Mouse (Mus musculus) embryonic facial prominence, embryonic 11.5 days (tissue): ENCODE results near the gene Acyp1. TPM values are rescaled to one million over a fixed set of nuclear protein-coding genes. Genes with fewer than 3 reads are reported as not detected.

Experiments used
- ATAC-seq: fragments of 200-750 bp; cut with Nextera tagmentation; replicated peaks from 2 replicates; pipeline ENCODE4 v1.8.0; 2017; ENCODE audit warnings: low read depth; ENCODE audit not compliant: insufficient number of reproducible peaks, low FRiP score, low TSS enrichment
- DNase-seq: peaks from one replicate; pipeline ENCODE4 v3.0.0-alpha.2; 2015; ENCODE audit warnings: low spot score
- H3K27ac ChIP-seq: fragments of 300-500 bp; sonication (generic); replicated peaks from 2 replicates; pipeline ENCODE4 v1.5.1; 2014; ENCODE audit warnings: mild to moderate bottlenecking, low read depth, low read length, control low read depth
- H3K27me3 ChIP-seq: fragments of 300-500 bp; sonication (generic); 2 replicates; pipeline ENCODE4 v1.6.1; 2014; ENCODE audit warnings: mild to moderate bottlenecking, low read length, moderate library complexity, mixed read lengths; ENCODE audit not compliant: control insufficient read depth, insufficient read depth
- H3K36me3 ChIP-seq: fragments of 300-500 bp; sonication (generic); replicated peaks from 2 replicates; pipeline ENCODE4 v1.6.1; 2014; ENCODE audit warnings: low read depth, mild to moderate bottlenecking, low read length, moderate library complexity, mixed read lengths; ENCODE audit not compliant: control insufficient read depth, insufficient read depth
- H3K4me1 ChIP-seq: fragments of 300-500 bp; sonication (generic); 2 replicates; pipeline ENCODE4 v1.6.1; 2014; ENCODE audit warnings: low read length, mixed read lengths; ENCODE audit not compliant: control insufficient read depth, insufficient read depth
- H3K4me2 ChIP-seq: fragments of 300-500 bp; sonication (generic); 2 replicates; pipeline ENCODE4 v1.6.1; 2014; ENCODE audit warnings: low read depth, mild to moderate bottlenecking, control low read depth, low read length, moderate library complexity
- H3K4me3 ChIP-seq: fragments of 300-500 bp; sonication (generic); 2 replicates; pipeline ENCODE4 v1.5.1; 2014; ENCODE audit warnings: low read depth, low read length, control low read depth
- H3K9ac ChIP-seq: fragments of 300-500 bp; sonication (generic); replicated peaks from 2 replicates; pipeline ENCODE4 v1.6.1; 2014; ENCODE audit warnings: mild to moderate bottlenecking, control low read depth, low read length
- H3K9me3 ChIP-seq: fragments of 300-500 bp; sonication (generic); replicated peaks from 2 replicates; pipeline ENCODE4 v1.6.1; 2016; ENCODE audit warnings: mild to moderate bottlenecking, low read length, inconsistent platforms, mixed read lengths; ENCODE audit not compliant: control insufficient read depth
- WGBS: fragments of 180-500 bp; shearing (Covaris S2); extraction: QIAGEN DNeasy Blood & Tissue Kit; methylation state at CpG from one replicate; pipeline ENCODE4 v1.1.7; 2014; 5-methylcytosine and 5-hydroxymethylcytosine counted together
- polyA plus RNA-seq: library from polyadenylated mRNA; unstranded; fragments of >200 nt; fragmentation: Nextera tagmentation; extraction: Ambion mirVana; gene quantifications from 2 replicates; pipeline ENCODE4 v1.2.1, GENCODE M21; 2014

The Acyp1 gene
- polyA plus RNA-seq, 1 experiment from 2014 or later = 58.5 TPM

DNA sequence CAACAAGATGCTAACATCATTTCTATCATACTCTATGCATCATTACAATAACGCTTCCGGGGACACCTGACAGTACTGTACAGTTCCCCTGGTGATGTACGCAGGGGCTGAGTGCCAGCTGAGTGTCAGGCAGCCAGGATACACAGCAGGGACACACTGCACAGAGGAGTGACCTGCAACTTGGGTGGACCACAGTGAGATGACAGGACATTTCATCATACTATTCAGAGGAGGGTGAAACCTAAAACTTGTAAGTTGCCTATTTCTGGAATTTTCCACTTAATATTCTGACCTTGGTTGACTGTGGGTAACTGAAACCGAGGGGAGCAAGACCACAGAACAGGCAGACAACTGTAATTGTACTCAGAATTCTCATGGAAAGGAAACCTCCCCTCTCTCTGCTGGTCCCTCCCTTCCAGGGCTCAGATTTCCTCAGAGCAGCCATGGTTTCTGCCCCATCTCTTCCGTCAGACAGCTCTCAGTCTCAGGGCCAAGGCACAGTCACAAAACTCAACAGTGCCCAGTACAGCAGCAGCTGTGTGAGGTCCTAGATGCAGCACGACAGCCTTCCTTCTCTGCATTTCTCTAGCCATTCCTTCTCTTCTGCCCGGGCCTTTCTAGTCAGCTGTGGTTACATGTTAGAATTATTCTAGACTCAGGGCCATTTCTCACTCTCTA lies 32.0 kb downstream of the Acyp1 start:
- 0 out of 2 replicates have a peak, but pooled peaks have one; percentile 48 for ATAC-seq

DNA sequence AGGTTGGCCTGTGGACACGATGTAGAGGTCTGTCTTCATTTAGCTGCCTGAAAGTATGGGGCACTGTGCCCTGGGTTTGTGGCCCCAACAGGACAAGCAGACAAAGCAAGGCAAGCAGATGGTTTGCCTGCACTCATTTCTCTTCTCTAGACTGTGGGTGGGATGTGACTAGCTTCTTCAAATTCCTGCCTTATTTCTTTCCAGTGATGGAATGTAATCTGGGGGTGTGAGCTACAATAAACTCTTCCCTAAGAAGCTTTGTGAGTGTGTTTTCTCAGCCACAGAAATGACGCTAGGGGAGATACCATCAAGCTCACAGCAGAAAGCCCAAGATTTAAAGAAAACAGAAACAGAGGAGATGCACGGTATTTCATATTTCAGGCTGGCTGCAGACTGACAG lies 36.2 kb downstream of the Acyp1 start:
- Histone ChIP-seq H3K4me3 (no peak overlapping the region), H3K9ac (no peak overlapping the region), H3K36me3 (no peaks in the 10 kb centered on the region), H3K9me3 (no peaks in the 10 kb centered on the region), H3K4me1 (peaks cover 3% of the 10 kb centered on the region; the same call in 1 of the 2 replicates), H3K27me3 (no peaks in the 10 kb centered on the region), H3K27ac (no peak overlapping the region), H3K4me2 (no peak overlapping the region)
- DNase-seq = no peak
- WGBS = 78% methylated on average over 3 of the region's 3 CpGs
- ATAC-seq = no peak

More for the DNA sequence above, 32.0 kb downstream of the Acyp1 start:
- Histone ChIP-seq H3K36me3 (no peaks in the 10 kb centered on the region), H3K9me3 (no peaks in the 10 kb centered on the region), H3K4me2 (no peak overlapping the region), H3K27ac (no peak overlapping the region; the same call in 1 of the 2 replicates), H3K9ac (no peak overlapping the region; the same call in 1 of the 2 replicates), H3K27me3 (no peaks in the 10 kb centered on the region), H3K4me3 (no peak overlapping the region), H3K4me1 (peaks cover 3% of the 10 kb centered on the region; the same call in 1 of the 2 replicates)
- no peak for DNase-seq
- 59% methylated on average over 7 of the region's 7 CpGs for WGBS

DNA sequence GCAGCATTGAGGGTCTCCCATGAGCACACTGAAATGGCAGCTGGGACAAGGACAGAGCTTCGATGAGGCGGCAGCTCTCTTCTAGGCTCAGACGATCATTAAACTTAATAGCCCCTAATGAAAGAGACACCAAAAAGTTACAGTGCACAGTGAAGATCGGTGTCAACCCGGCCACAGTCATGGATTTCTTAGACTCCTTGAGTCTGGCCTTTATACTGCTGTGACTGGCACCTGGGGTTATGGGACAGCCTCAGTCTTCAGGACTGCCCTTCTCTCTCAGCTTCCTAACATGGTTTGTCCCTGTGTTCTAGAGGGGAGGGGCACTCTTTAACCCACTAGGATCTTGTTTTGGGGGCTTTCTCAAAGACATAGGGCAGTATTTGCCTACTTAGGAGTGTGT lies 50.7 kb downstream of the Acyp1 start:
- ATAC-seq = no peak
- no peak overlapping the region for H3K4me2 ChIP-seq
- H3K4me3 ChIP-seq = no peak overlapping the region
- H3K9me3 ChIP-seq = no peaks in the 10 kb centered on the region
- no peaks in the 10 kb centered on the region for H3K27me3 ChIP-seq
- H3K36me3 ChIP-seq = no peaks in the 10 kb centered on the region
- 85% methylated on average over 5 of the region's 5 CpGs for WGBS
- H3K27ac ChIP-seq = no peak overlapping the region
- no peak overlapping the region for H3K9ac ChIP-seq
- no peaks in the 10 kb centered on the region for H3K4me1 ChIP-seq
- DNase-seq = no peak

- Histone ChIP-seq H3K4me3 (no peak overlapping the region), H3K4me1 (no peaks in the 10 kb centered on the region), H3K27me3 (no peaks in the 10 kb centered on the region), H3K4me2 (no peak overlapping the region), H3K9ac (no peak overlapping the region), H3K27ac (no peak overlapping the region), H3K36me3 (no peaks in the 10 kb centered on the region), H3K9me3 (no peaks in the 10 kb centered on the region)
- DNase-seq = no peak
- no peak for ATAC-seq
- WGBS = 73% methylated on average over 21 of the region's 21 CpGs
Observed at GRCm38 (mm10) chr12:85233376-85234358, 54.6 kb downstream of the Acyp1 start.

DNA sequence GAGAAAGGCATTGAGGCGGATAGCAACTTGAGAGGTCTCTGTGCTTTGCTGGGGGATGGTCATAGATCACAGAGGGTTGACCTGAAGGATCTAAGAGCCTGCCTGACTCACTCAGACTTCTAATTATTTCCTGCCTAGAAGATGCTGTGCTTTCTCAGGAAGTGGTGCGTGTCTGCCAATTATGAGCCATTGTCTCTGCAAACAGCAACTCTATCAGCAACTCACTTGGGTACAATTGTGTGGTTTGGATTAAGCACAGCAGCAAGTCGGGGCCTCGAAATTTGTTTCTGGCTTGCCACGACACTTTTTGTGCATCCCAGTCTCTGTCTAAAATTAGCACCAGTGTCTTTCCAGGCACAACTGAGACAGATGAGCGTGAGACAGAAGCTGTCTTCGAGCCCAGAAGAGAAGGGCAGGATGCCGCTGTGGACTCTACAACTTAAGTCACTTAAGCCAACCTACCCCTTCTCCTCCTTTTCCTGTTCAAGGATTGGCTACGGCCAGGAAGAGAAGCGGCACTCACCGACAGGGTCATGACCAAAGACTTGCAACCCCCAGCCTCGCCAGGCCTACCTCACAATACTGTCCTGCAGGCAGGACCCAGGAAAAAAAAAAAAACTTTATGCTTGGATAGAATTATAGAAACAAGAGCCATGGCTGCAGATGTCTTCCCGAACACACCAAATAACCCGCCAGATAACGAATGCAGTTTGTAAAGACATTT lies 60.2 kb downstream of the Acyp1 start:
- no peaks in the 10 kb centered on the region for H3K27me3 ChIP-seq
- H3K4me1 ChIP-seq = peaks cover 6% of the 10 kb centered on the region; the same call in 1 of the 2 replicates
- ATAC-seq = 0 out of 2 replicates have a peak, but pooled peaks have one; percentile 26
- 0 out of 2 replicates have a peak overlapping the region, but pooled peaks have one; percentile 9 for H3K9ac ChIP-seq
- no peak overlapping the region for H3K4me3 ChIP-seq
- no peak for DNase-seq
- 50% methylated on average over 15 of the region's 15 CpGs for WGBS
- no peak overlapping the region for H3K4me2 ChIP-seq
- H3K36me3 ChIP-seq = peaks cover 15% of the 10 kb centered on the region
- H3K9me3 ChIP-seq = no peaks in the 10 kb centered on the region
- no peak overlapping the region; the same call in 1 of the 2 replicates for H3K27ac ChIP-seq

GRCm38 (mm10) chr12:85227227-85227626 lies 61.0 kb downstream of the Acyp1 start:
- peaks cover 17% of the 10 kb centered on the region for H3K36me3 ChIP-seq
- ATAC-seq = peak; percentile 53; the same call in 1 of the 2 replicates
- H3K9me3 ChIP-seq = no peaks in the 10 kb centered on the region
- H3K27ac ChIP-seq = no peak overlapping the region
- H3K27me3 ChIP-seq = no peaks in the 10 kb centered on the region
- peaks cover 6% of the 10 kb centered on the region; the same call in 1 of the 2 replicates for H3K4me1 ChIP-seq
- 20% methylated on average over 7 of the region's 7 CpGs for WGBS
- no peak overlapping the region for H3K4me2 ChIP-seq
- no peak overlapping the region for H3K9ac ChIP-seq
- peak; percentile 58 for DNase-seq
- H3K4me3 ChIP-seq = no peak overlapping the region
